Mouse (Mus musculus): ENCODE data around the gene Caln1. TPM values are rescaled to one million over a fixed set of nuclear protein-coding genes. Genes with fewer than 3 reads are reported as not detected.
A peak's percentile ranks its signal among the peaks of the same experiment; 100 is the strongest.
"Not testable (repeated sequence)": the region's sequence is repeated elsewhere in the genome, so short reads cannot be mapped to it uniquely, and the experiment has no call there.

Caln1 gene
- total RNA-seq, 2 experiments from 2014 or later = 129 to 132 TPM

DNA sequence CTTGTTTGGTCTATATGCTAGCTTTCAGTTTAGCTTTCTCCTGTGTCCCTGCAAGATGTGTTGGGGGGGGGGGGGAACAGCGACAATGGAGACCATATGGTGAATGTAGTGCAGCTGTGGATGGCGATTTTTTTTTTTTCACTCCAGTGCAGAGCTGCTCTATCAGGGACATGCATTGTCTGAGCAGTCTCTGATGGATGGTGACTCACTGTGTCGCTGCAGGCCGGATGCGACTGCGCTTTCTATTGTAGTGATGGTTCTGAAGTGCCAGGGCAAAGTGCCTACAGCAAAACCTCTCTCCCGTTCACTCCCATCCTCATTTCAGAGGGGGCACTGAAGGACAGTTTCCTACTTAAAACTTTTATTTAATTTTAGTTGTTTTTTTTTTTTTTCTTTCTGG is 250.8 kb downstream of the Caln1 start:
- H3K27ac ChIP-seq = no peak overlapping the region
- H3K4me3 ChIP-seq = no peak overlapping the region
- TF ChIP-seq CTCF (conservative IDR thresholded peaks at IDR 0.05) = no peak
- no peak for DNase-seq (ENCODE audit: low spot score in 2 of 2)

DNA sequence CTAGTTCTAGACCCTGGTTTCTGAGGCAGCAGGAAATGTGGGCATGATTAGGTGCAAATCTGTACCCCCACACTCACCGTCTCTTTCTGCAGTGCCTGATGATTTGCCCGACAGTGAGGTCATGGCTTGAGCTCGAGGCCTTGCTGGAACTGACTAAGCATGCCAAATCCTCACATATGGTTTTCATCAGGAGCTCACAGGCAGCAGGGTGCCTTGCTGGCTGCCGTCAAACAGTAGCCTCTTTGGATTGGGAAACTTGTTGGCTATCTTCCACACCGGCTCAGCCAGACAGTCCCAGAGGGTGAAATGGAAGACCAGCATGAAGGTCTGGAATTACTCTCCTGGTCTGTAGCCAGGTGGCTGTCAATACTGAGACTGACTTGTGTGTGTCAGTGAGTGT is 254.0 kb downstream of the Caln1 start:
- TF ChIP-seq CTCF (conservative IDR thresholded peaks at IDR 0.05) = no peak
- peak; percentile 17 to 18 for DNase-seq (ENCODE audit: low spot score in 2 of 2)
- Histone ChIP-seq H3K4me3 (no peak overlapping the region), H3K27ac (no peak overlapping the region)

DNA sequence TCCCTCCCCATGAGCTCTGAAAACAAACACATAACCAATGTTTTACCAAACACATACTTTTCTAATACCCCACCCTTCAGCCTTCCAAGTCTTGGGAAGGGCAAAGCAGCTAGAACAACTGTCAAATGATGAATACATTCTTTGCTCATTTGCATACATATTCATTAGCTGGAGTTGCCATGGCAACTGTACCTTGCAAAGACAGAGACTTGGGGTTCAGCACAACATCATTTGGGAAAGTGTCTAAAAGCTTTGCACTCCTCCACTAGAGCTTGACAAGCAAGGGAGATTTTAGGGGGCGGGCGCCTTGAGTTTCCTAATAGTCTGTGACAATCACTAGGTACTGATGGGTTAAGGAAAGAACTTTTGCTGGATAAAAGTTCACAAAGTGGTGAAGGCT is 258.5 kb downstream of the Caln1 start:
- TF ChIP-seq CTCF (conservative IDR thresholded peaks at IDR 0.05) = no peak

GRCm38 (mm10) chr5:130635397-130635796 is 266.1 kb downstream of the Caln1 start:
- no peak for DNase-seq (ENCODE audit: low spot score in 2 of 2)
- TF ChIP-seq CTCF (conservative IDR thresholded peaks at IDR 0.05) = no peak
- Histone ChIP-seq H3K27ac (no peak overlapping the region), H3K4me3 (no peak overlapping the region)

More for the DNA sequence above, 258.5 kb downstream of the Caln1 start:
- H3K4me3 ChIP-seq = no peak overlapping the region
- peak in 1 of 2 experiments; percentile 52 for DNase-seq (ENCODE audit: low spot score in 2 of 2)
- H3K27ac ChIP-seq = no peak overlapping the region

GRCm38 (mm10) chr5:130641881-130642280 is 272.6 kb downstream of the Caln1 start:
- DNase-seq (ENCODE audit: low spot score in 2 of 2) = no peak
- no peak for TF ChIP-seq CTCF (conservative IDR thresholded peaks at IDR 0.05)
- no peak overlapping the region for H3K4me3 ChIP-seq
- H3K27ac ChIP-seq = no peak overlapping the region

GRCm38 (mm10) chr5:130646126-130646525 is 276.9 kb downstream of the Caln1 start:
- not testable (repeated sequence) for H3K4me3 ChIP-seq; DNase-seq (ENCODE audit: low spot score in 2 of 2)

DNA sequence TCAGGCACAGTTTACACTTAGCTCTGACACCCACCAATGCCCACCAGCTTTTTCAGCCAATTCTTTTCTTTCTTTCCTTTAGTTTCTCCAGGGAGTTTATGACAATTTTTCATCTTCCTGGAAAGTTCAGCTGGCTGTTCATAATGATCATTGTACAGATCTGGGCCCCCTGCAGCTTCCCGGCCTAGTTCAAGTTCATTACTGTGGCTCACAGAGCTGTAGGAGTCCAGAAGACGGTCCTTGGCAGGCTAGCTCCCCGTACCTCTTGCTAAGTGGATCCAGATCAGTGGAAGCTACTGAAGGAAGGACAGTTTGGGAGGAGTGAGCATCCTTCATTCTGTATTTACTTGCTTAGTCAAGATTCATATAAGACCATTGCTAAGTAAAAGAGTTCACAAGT is 288.9 kb downstream of the Caln1 start:
- DNase-seq (ENCODE audit: low spot score in 2 of 2) = no peak
- no peak overlapping the region for H3K4me3 ChIP-seq

More at GRCm38 (mm10) chr5:130646126-130646525, 276.9 kb downstream of the Caln1 start:
- H3K27ac ChIP-seq = not testable (repeated sequence)

GRCm38 (mm10) chr5:130666091-130666490 is 296.8 kb downstream of the Caln1 start:
- H3K27ac ChIP-seq = no peak overlapping the region
- peak in 1 of 2 experiments; percentile 27 for DNase-seq (ENCODE audit: low spot score in 2 of 2)
- no peak for TF ChIP-seq CTCF (conservative IDR thresholded peaks at IDR 0.05)
- no peak overlapping the region for H3K4me3 ChIP-seq

More for the DNA sequence above, 288.9 kb downstream of the Caln1 start:
- TF ChIP-seq CTCF (conservative IDR thresholded peaks at IDR 0.05) = no peak
- no peak overlapping the region for H3K27ac ChIP-seq

DNA sequence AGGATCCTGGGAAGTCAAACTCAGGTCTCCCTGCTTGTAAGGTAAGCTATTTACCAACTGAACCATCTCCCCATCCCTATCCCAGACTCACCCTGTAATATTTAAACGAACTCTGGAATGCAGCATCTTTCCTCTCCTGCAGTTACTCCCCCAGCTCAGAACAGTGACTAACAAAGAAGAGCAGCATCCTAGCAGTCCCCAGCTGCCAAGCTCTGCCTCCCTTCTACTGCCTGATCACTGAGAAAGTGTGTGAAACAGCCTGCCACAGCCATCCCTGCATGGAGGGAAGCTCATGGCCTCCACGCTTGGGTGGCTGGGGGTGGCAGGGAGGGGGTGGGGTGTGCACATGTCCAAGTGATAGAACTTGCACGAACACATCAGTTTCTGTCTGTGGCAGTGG is 303.3 kb downstream of the Caln1 start:
- Histone ChIP-seq H3K4me3 (no peak overlapping the region), H3K27ac (peak overlapping the region; percentile 46)
- peak in 1 of 2 experiments; percentile 33 for DNase-seq (ENCODE audit: low spot score in 2 of 2)
- TF ChIP-seq CTCF (conservative IDR thresholded peaks at IDR 0.05) = no peak

DNA sequence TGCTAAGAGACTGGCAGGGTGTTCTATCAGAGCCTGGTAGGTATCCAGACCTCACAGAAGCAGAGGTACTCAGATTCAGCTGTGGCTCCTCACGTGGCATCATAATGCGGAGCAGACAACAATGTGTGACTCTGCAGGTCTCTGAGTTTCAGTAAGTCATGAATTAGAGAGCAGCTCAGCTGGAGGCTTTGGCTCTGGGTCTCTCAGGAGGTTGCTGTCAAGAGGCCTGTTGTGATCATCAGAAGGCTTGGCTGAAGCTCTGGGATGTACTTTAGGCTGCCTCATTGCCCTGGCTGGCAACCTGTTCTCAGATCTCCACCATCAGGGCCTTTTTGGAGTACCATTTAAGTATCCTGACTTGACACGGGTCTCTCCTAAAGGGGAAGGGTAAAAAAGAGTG is 303.8 kb downstream of the Caln1 start:
- H3K4me3 ChIP-seq = no peak overlapping the region
- no peak for DNase-seq (ENCODE audit: low spot score in 2 of 2)
- TF ChIP-seq CTCF (conservative IDR thresholded peaks at IDR 0.05) = no peak
- peak overlapping the region; percentile 46; the same call in 1 of the 2 replicates for H3K27ac ChIP-seq

DNA sequence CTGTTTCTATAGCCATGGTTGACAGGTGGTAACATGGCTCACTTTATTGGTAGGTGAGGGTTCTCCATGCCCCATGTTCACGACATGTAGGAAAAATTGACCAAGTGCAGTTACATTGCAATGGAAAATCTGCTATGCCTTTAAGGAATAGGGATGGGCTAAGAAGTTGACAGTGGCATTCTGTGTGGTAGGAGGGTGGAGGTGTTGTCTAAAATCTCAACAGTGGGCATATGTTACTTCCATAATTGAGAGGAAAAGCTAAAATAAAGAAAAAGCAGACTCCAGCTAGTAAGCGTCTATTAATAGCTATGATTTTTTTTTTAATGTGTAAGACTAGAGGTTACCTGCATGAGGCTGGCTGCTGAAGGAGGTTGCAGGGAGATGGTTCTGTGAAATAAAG is 308.6 kb downstream of the Caln1 start:
- DNase-seq (ENCODE audit: low spot score in 2 of 2) = no peak
- Histone ChIP-seq H3K4me3 (no peak overlapping the region), H3K27ac (no peak overlapping the region)
- no peak for TF ChIP-seq CTCF (conservative IDR thresholded peaks at IDR 0.05)

DNA sequence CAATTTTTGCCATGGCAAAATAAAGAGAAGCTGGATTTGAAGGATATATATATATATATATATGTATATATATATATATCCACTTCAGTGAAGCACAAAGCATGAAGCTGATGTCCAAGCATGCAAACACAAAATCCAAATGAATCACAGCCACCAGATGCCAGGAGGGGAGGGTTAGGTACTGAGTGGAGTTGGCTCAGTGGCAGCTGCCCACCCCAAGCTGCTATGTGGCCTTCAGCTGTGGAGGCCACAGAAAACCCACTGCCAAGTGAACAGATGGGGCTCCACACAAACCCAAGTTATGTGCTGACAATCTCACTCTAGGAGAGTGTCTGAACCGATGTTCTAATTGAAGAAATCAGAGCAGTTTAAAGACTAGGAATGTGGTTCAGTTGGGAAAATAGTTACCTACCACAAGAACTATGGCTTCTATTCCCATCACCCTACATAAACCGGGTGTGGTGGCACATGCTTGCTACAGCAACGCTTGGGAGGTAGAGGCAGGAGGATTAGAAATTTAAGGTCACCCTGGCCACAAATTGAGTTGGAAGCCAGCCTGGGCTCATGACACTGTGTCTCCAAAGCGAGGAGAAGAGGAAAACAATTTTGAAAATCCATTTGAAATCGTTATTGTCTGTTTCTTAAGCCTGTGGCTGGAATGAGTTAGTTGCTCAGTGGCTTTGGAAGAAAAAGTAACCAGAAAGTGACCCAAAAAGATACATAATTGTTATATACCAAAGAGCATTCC is 316.8 kb downstream of the Caln1 start:
- Histone ChIP-seq H3K4me3 (no peak overlapping the region), H3K27ac (peak overlapping the region; percentile 43; the same call in 1 of the 2 replicates)
- peak; percentile 49 to 73 for DNase-seq (ENCODE audit: low spot score in 2 of 2)
- no peak for TF ChIP-seq CTCF (conservative IDR thresholded peaks at IDR 0.05)

DNA sequence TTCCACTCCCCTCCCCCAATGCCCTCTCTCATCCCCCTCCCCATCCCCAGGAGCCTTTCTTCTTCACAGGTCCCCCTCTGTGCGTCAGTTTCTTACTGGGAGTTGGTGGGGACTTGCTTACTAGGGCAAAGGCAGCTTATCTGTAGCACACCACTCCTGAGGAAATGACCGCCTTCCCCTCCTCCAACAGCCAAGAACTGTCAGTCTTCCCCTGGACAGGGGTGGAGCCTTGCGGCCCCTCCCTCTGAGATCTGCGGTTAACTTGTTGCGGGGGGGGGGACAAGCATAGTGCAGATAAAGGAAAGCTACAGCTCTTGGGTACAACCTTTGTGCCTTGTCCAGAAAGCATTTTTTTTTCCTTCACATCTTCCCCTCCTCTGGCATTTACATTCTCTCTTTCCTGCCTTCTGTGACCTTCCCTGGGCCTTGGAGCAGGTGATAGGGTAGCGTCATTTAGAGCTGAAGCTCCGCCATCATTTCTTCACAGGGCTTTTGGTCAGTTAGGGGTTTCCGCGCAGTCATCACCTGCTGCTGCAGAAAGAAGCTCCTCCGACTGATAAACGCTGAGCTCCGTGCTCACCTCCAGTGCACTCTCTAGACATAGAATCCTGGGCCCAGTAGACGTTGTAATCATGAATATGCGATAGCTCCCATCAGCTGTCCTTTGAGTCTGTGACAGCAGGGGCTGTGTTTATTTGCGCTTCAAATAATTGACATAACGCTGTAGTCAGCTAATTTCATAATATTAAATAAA is 319.3 kb downstream of the Caln1 start:
- H3K4me3 ChIP-seq = no peak overlapping the region
- TF ChIP-seq CTCF (conservative IDR thresholded peaks at IDR 0.05) = no peak
- H3K27ac ChIP-seq = no peak overlapping the region
- DNase-seq (ENCODE audit: low spot score in 2 of 2) = no peak
